Mouse (Mus musculus) megakaryocyte, embryonic 14.5 days (primary cell): ENCODE measurements around the gene Atp5b. TPM values are rescaled to one million over a fixed set of nuclear protein-coding genes. Genes with fewer than 3 reads are reported as not detected.
"Not testable (repeated sequence)": the region's sequence is repeated elsewhere in the genome, so short reads cannot be mapped to it uniquely, and the experiment has no call there.

Experiments
- H3K27me3 ChIP-seq: replicated peaks from 2 replicates; pipeline ENCODE3; 2012; ENCODE audit warnings: inconsistent platforms
- H3K36me3 ChIP-seq: replicated peaks from 2 replicates; pipeline ENCODE3; 2012; ENCODE audit warnings: low read length, inconsistent platforms, mixed read lengths
- H3K4me1 ChIP-seq: 2 replicates; pipeline ENCODE4 v1.6.1; 2012; ENCODE audit warnings: inconsistent platforms
- H3K4me3 ChIP-seq: replicated peaks from 2 replicates; pipeline ENCODE3; 2012; ENCODE audit warnings: moderate library complexity, mild to moderate bottlenecking, inconsistent platforms
- H3K9me3 ChIP-seq: 2 replicates; pipeline ENCODE4 v1.6.1; 2012; ENCODE audit warnings: inconsistent platforms
- FLI1 ChIP-seq: IDR thresholded peaks from 2 replicates; pipeline ENCODE4 v1.6.1; 2012; ENCODE audit warnings: low read length, inconsistent platforms, mixed read lengths
- GATA1 ChIP-seq: IDR thresholded peaks from 3 replicates; pipeline ENCODE4 v1.6.1; 2012; ENCODE audit warnings: mixed read lengths, low read length, inconsistent platforms, borderline replicate concordance
- polyA plus RNA-seq: library from polyadenylated mRNA; stranded (reverse); fragments of >175 nt; gene quantifications from 2 replicates; pipeline ENCODE4 v1.2.3, GENCODE M21; 2012; ENCODE audit warnings: low replicate concordance; ENCODE audit not compliant: insufficient read depth

The Atp5b gene
- polyA plus RNA-seq, 1 experiment, result 796 TPM

DNA sequence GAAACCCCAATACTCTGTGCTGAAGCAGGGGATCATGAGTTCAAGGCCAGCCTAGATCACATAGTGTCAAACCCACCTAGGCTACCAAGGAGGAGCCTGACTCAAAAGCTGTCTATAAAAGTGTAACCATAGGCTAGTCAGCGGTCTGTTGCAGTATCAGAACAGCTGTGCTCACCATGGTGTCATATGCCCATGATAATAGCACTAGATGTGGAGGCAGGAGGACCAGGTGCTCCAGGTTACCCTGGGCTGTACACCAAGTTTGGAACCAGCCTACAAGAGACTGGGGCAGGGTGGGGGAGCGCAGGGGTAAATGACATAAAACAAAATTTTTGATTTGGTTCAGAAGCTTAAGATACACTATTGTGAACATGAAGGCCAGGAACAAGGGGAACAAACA, 33.3 kb upstream of the Atp5b start:
- Histone ChIP-seq H3K9me3 (no peaks in the 10 kb centered on the region), H3K4me1 (peaks cover 5% of the 10 kb centered on the region), H3K4me3 (no peak overlapping the region), H3K36me3 (peaks cover 67% of the 10 kb centered on the region), H3K27me3 (no peaks in the 10 kb centered on the region)
- TF ChIP-seq FLI1 (no peak), GATA1 (no peak)

DNA sequence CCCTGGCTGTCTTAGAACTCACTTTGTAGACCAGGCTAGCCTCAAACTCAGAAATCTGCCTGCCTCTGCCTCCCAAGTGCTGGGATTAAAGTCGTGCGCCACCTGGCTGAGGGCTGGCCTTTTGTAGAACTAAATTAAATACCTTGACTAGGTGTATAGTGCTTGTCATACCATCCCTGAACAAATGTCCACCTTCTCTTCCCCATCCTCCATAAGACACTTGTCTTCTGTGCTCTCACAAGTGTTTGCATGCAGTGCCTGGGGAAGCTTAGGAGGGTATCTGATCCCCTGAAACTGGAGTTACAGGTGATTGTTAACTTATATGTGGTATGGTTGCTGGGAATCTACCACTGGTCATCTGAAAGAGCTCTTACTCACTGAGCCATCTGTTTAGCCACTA, 32.7 kb upstream of the Atp5b start:
- no peaks in the 10 kb centered on the region for H3K9me3 ChIP-seq
- no peak for TF ChIP-seq FLI1
- TF ChIP-seq GATA1, result no peak
- no peaks in the 10 kb centered on the region; the same call in 1 of the 2 replicates for H3K4me1 ChIP-seq
- peaks cover 61% of the 10 kb centered on the region for H3K36me3 ChIP-seq
- no peak overlapping the region for H3K4me3 ChIP-seq
- H3K27me3 ChIP-seq, result no peaks in the 10 kb centered on the region

DNA sequence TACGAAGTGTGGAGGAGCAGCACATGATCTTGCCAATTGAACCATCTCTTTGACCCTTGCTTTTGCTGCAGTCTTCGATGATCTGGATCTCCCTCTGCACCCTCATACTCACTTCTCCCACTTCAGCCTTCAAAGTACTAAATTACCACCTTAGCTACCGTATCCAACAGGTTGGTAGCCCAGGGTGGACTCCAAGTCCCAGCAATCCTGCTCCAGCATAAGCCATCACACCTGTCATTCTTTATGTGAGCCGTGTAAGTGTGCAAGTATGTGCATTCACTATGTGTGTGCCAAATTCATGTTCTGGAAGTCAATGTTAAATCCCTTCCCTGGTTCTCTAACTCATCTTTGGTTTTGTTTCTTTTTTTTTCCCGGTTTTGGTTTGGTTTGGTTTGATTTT, 31.5 kb upstream of the Atp5b start:
- Histone ChIP-seq H3K27me3 (no peaks in the 10 kb centered on the region), H3K4me3 (no peak overlapping the region), H3K9me3 (no peaks in the 10 kb centered on the region), H3K36me3 (peaks cover 48% of the 10 kb centered on the region), H3K4me1 (no peaks in the 10 kb centered on the region)
- no peak for TF ChIP-seq GATA1
- no peak for TF ChIP-seq FLI1

DNA sequence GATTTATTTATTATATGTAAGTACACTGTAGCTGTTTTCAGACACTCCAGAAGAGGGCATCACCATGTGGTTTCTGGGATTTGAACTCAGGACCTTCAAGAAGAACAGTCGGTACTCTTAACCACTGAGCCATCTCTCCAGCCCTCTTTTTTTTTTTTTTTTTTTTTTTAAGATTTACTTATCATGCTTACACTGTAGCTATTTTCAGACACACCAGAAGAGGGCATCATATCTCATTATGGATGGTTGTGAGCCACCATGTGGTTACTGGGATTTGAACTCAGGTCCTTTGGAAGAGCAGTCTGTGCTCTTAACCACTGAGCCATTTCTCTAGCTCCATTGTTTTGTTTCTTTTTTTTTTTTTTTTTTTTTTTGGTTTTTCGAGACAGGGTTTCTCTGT, 30.9 kb upstream of the Atp5b start:
- H3K27me3 ChIP-seq, H3K4me3 ChIP-seq, H3K9me3 ChIP-seq, H3K4me1 ChIP-seq: not testable (repeated sequence)
- peaks cover 43% of the 10 kb centered on the region for H3K36me3 ChIP-seq

DNA sequence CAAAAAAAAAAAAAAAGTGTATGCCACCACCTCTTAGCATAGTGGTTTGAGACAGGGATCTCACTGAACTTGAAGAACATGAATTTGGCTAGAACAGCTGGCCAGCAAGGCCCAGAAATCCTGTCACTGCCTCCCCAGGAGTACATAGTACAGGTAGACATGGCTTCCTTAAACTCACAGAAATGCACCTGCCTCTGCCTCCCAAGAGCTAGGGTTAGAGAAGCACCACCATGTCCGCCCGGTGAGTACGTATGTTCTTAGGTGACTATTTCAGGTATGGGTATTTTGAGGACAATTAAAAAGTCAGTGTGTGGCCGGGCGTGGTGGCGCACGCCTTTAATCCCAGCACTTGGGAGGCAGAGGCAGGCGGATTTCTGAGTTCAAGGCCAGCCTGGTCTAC, 30.1 kb upstream of the Atp5b start:
- Histone ChIP-seq H3K4me3 (no peak overlapping the region), H3K36me3 (peaks cover 36% of the 10 kb centered on the region), H3K4me1 (peaks cover 5% of the 10 kb centered on the region), H3K27me3 (no peaks in the 10 kb centered on the region), H3K9me3 (no peaks in the 10 kb centered on the region)
- TF ChIP-seq FLI1, result no peak
- no peak for TF ChIP-seq GATA1

DNA sequence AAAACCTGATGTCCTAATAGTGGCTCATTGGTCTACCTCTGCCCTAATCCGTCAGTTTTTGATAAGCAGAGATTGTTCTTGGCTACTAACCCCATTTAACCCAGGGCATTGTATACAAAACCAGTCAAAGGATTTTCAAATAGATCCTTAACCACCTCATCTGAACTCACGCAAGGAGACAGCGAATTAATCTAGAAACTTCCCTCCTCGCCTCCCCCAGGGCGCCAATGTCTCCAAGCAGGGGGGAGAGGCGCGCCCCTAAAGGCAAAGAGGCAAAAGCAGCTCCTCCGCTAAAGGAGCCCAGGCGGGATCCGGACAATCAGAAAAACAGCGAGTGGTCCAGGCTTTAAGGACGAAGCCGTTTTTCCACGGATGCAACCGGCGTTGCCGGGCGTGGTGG, 24.9 kb upstream of the Atp5b start:
- TF ChIP-seq FLI1 (no peak), GATA1 (no peak)
- no peaks in the 10 kb centered on the region for H3K27me3 ChIP-seq

DNA sequence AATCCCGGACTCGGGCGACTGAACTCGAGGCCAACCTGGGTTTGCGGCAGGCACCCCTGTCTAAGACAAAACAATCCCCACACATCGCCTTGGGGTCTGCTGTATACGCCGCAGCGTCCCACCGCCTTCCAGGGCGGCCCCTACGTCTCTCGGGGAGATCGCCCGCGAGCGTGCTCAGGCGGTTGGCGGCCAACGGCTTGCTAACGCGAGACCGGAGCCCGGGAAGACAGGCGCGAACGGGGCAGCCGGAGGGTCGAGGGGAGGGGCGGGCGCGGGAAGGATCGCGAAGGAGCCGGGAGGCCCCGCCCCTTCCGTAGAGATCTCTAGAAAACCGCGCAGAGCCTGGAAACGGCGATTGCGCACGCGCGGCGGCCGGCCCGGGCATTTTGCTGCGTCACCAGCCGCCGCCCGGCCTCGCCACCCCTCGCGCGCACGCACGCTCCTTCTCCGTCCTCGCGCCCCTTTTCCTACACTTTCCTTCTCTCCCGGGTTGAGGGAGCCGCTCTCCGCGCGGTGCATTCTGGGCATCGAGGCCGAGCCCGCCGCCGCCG, 24.4 kb upstream of the Atp5b start, which contains the start of gene Ptges3:
Gene Ptges3, plus strand, starts transcription at position 354 of the 551 bp plus-strand sequence.
- TF ChIP-seq FLI1 (no peak), GATA1 (no peak)
- Histone ChIP-seq H3K36me3 (peaks cover 15% of the 10 kb centered on the region), H3K4me3 (peak within 1 kb of the TSS; percentile 97), H3K9me3 (no peaks in the 10 kb centered on the region), H3K27me3 (no peaks in the 10 kb centered on the region), H3K4me1 (peaks cover 44% of the 10 kb centered on the region)

More for the DNA sequence above, 24.9 kb upstream of the Atp5b start:
- Histone ChIP-seq H3K4me3 (peak overlapping the region; percentile 97), H3K36me3 (peaks cover 12% of the 10 kb centered on the region), H3K9me3 (no peaks in the 10 kb centered on the region), H3K4me1 (peaks cover 39% of the 10 kb centered on the region)

DNA sequence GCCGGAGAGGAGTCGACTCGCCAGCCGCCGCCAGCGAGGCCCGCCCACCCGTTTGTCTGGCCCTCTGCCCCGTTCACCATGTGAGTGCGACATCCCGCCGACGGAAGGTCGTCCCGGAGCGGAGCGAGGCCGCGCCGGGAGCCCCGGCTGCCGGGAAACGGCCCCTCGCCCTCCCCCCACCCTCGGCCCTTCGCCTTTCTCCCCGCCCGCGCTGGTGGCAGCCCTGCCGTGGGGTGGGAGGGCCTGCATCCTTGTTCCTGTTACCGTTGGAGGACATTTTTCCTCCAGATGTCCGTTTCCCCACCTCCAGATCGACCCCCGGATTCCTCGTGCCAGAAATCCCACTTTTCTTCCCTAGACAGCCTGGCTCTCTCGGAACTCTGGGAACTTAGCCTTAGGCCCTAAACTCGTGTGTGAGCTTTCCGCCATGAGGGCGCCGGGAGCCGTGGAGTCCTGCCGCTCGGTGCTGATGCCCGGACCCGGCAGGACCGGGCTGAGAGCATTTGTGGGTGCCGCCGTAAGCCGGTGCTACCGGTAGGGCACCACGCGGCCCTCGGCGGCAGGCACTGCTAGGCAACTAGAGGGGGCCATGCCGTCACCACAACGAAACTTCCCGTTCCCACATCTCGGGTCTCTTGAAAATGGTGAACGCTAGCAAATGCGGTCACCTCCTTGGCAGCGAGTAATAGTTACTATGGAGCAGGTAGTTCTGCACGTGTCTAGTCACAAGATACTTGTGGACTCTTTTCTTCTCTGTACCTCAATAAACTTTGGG, 23.7 kb upstream of the Atp5b start:
- TF ChIP-seq GATA1 (no peak), FLI1 (no peak)
- Histone ChIP-seq H3K4me3 (peak overlapping the region; percentile 97), H3K27me3 (no peaks in the 10 kb centered on the region), H3K9me3 (no peaks in the 10 kb centered on the region), H3K4me1 (peaks cover 51% of the 10 kb centered on the region), H3K36me3 (peaks cover 21% of the 10 kb centered on the region)

DNA sequence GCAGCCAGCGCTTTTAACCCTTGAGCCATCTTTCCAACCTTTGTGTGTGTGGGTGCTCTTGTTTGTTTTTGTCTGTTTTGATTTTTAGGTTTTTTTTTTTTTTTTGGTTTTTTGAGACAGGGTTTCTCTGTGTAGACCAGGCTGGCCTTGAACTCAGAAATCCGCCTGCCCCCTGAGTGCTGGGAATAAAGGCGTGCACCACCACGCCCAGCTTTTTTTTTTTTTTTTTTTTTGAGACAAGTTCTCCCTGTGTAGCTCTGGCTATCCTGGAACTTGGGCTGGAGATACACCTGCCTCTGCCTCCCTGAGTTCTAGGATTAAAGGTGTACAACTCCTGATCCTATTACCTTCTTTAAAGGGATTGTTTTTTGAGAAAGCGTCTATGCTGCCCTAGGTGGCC, 22.0 kb upstream of the Atp5b start:
- peaks cover 28% of the 10 kb centered on the region for H3K36me3 ChIP-seq
- H3K4me1 ChIP-seq, result peaks cover 68% of the 10 kb centered on the region
- no peaks in the 10 kb centered on the region for H3K9me3 ChIP-seq
- peak overlapping the region; percentile 97 for H3K4me3 ChIP-seq
- no peaks in the 10 kb centered on the region for H3K27me3 ChIP-seq
- TF ChIP-seq FLI1, result no peak
- TF ChIP-seq GATA1, result no peak

DNA sequence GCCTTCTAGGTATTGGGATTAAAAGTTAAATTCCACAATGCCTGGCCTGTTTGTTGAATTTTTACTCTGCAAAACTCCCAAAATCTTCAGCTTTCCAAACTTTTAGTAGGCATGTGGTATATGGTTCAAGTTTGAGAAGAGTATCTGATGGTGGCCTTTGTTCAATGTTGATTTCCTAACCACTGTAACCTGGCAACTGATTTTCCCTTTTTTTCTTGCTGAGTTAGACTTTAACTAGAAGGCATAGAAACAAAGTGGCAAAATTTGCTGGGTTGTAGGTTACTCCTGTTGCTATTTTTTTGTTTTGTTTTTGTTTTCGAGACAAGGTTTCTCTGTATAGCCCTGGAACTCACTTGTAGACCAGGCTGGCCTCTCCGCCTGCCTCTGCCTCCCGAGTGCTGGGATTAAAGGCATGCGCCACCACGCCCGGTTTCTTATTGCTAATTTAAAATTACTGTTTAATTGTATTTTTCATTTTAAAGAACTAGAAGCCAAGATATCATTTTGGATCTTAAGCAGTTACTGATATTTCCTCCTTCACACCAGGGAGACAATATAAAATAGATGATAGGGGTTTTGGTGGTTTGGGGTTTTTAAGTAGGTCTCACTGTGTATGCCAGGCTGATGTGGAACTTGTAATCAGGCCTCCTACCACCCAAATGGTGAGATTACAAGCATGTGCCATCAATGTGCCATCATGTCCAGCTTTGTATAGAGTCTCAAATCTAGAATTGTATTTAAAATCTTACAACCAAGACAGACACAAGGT, 20.7 kb upstream of the Atp5b start:
- Histone ChIP-seq H3K4me3 (peak overlapping the region; percentile 5), H3K27me3 (no peaks in the 10 kb centered on the region), H3K9me3 (no peaks in the 10 kb centered on the region), H3K36me3 (peaks cover 34% of the 10 kb centered on the region), H3K4me1 (peaks cover 73% of the 10 kb centered on the region)
- TF ChIP-seq FLI1, result no peak
- no peak for TF ChIP-seq GATA1
